Mouse (Mus musculus): ENCODE data around the gene Wnt10a. TPM values are rescaled to one million over a fixed set of nuclear protein-coding genes. Genes with fewer than 3 reads are reported as not detected.
A peak's percentile ranks its signal among the peaks of the same experiment; 100 is the strongest.

The Wnt10a gene
- polyA plus RNA-seq, 1 experiment from 2014 or later: not detected

DNA sequence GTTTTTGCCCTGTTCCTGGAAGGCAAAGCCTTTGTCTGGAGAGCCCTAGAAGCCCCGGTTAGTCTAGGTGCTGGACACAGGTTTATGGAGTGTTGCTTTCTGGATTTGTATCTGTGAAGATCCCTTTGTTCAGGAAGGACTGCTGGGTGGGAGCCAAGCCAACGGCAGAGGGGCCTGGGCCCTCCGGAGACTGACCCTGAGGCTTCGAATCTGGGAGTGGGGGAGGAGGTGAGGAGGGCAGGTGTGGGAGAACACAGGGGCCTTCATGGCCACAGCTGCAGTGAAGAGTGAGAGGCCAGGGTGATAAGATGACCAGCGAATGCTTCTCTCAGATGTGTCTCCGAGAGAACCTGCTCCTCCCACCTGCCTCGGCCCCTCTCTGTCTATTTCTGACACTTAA, 17.3 kb upstream of the Wnt10a start:
- no peak overlapping the region for H3K4me2 ChIP-seq
- peaks cover 76% of the 10 kb centered on the region for H3K27me3 ChIP-seq (ENCODE audit: control insufficient read depth, insufficient read depth, low read length)
- H3K9ac ChIP-seq (ENCODE audit: low read depth, low read length): no peak overlapping the region
- no peak for ATAC-seq (replicated peaks; ENCODE audit: insufficient number of reproducible peaks, low FRiP score, low TSS enrichment)
- H3K9me3 ChIP-seq (replicated peaks; ENCODE audit: control insufficient read depth, low read length): no peaks in the 10 kb centered on the region
- 10% methylated on average over 6 of the region's 7 CpGs for WGBS (ENCODE audit: insufficient replicate concordance)
- H3K27ac ChIP-seq (ENCODE audit: low read depth, low read length): no peak overlapping the region
- H3K4me3 ChIP-seq (ENCODE audit: low read depth, low read length): no peak overlapping the region
- H3K4me1 ChIP-seq (ENCODE audit: control insufficient read depth, insufficient read depth, low read length): peaks cover 20% of the 10 kb centered on the region
- no peaks in the 10 kb centered on the region for H3K36me3 ChIP-seq (ENCODE audit: control insufficient read depth, insufficient read depth, low read length)

DNA sequence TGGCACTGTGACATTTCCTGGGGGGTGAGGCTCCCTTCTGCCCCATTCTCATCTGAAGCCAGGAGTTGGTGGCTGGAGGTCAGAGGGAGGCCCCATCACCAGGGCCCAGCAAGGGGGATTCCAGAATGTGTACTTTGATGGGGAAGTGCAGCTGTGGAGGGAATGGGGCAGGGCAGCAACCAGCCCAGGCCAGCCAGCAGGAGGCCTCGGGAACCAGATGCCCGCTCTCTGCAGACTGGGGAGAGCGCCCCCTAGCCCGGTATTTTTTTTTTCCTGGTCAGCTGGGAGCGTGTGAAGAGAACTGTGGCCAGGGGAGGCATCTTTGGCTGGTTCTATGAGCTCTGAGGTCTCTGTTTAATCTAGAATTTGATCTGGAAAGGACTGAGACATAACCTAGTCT, 15.5 kb upstream of the Wnt10a start:
- no peak overlapping the region for H3K4me2 ChIP-seq
- no peaks in the 10 kb centered on the region for H3K9me3 ChIP-seq (replicated peaks; ENCODE audit: control insufficient read depth, low read length)
- WGBS (ENCODE audit: insufficient replicate concordance): 5% methylated on average over 5 of the region's 5 CpGs
- no peak for ATAC-seq (replicated peaks; ENCODE audit: insufficient number of reproducible peaks, low FRiP score, low TSS enrichment)
- peaks cover 17% of the 10 kb centered on the region for H3K4me1 ChIP-seq (ENCODE audit: control insufficient read depth, insufficient read depth, low read length)
- H3K9ac ChIP-seq (ENCODE audit: low read depth, low read length): no peak overlapping the region
- no peak overlapping the region for H3K27ac ChIP-seq (ENCODE audit: low read depth, low read length)
- H3K36me3 ChIP-seq (ENCODE audit: control insufficient read depth, insufficient read depth, low read length): no peaks in the 10 kb centered on the region
- no peak overlapping the region for H3K4me3 ChIP-seq (ENCODE audit: low read depth, low read length)
- H3K27me3 ChIP-seq (ENCODE audit: control insufficient read depth, insufficient read depth, low read length): peaks cover 68% of the 10 kb centered on the region

DNA sequence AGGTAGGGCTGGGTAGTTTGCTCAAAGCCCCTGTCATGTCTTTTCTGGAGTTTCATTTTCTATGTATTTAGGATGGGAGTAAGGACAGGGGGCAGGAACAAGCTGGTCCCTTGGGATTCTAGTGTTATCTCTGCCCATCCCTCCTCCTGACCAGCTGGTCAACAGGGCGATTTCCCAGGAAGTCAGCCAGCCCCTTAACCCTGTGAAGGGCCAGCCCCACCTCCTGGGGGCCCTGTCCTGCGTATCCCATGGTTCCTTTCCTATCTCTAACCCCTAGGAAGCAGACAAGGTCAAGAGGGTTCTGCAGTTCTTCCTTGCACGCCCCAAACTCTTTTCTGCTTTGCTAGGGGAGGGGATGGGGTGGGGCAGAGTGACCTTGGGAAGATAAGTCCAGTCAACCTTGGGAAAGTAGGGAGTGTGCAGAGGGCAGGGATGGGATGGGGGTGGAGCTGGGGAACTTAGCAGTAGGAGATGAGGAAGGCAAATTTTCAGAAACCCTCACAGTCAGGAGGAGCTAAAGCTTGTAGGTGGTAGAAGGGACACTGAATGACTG, 12.3 kb upstream of the Wnt10a start:
- Histone ChIP-seq H3K9me3 (replicated peaks; ENCODE audit: control insufficient read depth, low read length) (no peaks in the 10 kb centered on the region), H3K27me3 (ENCODE audit: control insufficient read depth, insufficient read depth, low read length) (peaks cover 71% of the 10 kb centered on the region), H3K4me3 (ENCODE audit: low read depth, low read length) (no peak overlapping the region), H3K4me1 (ENCODE audit: control insufficient read depth, insufficient read depth, low read length) (peaks cover 13% of the 10 kb centered on the region), H3K27ac (ENCODE audit: low read depth, low read length) (no peak overlapping the region), H3K36me3 (ENCODE audit: control insufficient read depth, insufficient read depth, low read length) (no peaks in the 10 kb centered on the region), H3K4me2 (no peak overlapping the region), H3K9ac (ENCODE audit: low read depth, low read length) (no peak overlapping the region)
- ATAC-seq (replicated peaks; ENCODE audit: insufficient number of reproducible peaks, low FRiP score, low TSS enrichment): no peak
- 8% methylated on average over 3 of the region's 3 CpGs for WGBS (ENCODE audit: insufficient replicate concordance)

DNA sequence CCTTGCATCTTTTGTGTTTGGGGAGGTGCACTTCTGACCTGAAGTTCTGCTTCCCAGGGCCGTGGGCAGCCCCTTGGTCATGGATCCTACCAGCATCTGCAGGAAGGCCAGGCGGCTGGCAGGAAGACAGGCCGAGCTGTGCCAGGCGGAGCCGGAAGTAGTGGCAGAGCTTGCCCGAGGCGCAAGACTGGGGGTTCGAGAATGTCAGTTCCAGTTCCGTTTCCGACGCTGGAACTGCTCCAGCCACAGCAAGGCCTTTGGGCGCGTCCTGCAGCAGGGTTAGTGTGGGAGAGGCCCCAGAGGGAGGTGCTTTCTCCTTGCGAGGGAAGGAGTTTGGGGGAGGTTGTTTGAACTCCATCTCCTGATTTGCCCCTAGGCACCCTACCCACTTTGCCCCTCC, 9.3 kb upstream of the Wnt10a start:
- Histone ChIP-seq H3K4me1 (ENCODE audit: control insufficient read depth, insufficient read depth, low read length) (peaks cover 15% of the 10 kb centered on the region), H3K4me2 (no peak overlapping the region; the same call in 1 of the 2 replicates), H3K36me3 (ENCODE audit: control insufficient read depth, insufficient read depth, low read length) (no peaks in the 10 kb centered on the region), H3K9ac (ENCODE audit: low read depth, low read length) (no peak overlapping the region), H3K4me3 (ENCODE audit: low read depth, low read length) (no peak overlapping the region), H3K9me3 (replicated peaks; ENCODE audit: control insufficient read depth, low read length) (peaks cover 4% of the 10 kb centered on the region; the same call in 1 of the 2 replicates), H3K27ac (ENCODE audit: low read depth, low read length) (no peak overlapping the region), H3K27me3 (ENCODE audit: control insufficient read depth, insufficient read depth, low read length) (peaks cover 73% of the 10 kb centered on the region)
- ATAC-seq (replicated peaks; ENCODE audit: insufficient number of reproducible peaks, low FRiP score, low TSS enrichment): no peak
- WGBS (ENCODE audit: insufficient replicate concordance): 14% methylated on average over 14 of the region's 14 CpGs

DNA sequence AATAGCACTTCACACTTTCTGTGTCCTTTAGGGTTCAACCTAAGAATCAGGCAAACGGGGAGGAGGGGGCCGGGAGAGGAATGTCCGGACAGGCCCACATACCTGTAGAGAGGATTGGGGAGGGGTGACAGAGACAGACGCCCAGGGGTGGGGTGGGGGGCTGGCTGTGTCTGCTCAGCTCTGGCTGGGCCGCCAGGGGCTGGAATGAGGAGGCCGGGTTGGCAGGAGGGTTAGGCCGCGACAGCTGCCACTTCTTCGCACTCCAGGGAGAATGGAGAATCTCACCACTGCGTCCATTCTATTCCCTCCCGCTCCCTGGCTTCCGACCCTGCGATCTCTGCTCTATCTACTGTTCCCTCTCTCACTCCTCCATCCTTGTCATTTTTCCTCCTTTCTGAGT, 7.8 kb upstream of the Wnt10a start:
- H3K4me2 ChIP-seq: peak overlapping the region; percentile 74
- H3K9me3 ChIP-seq (replicated peaks; ENCODE audit: control insufficient read depth, low read length): peaks cover 4% of the 10 kb centered on the region; the same call in 1 of the 2 replicates
- no peak overlapping the region for H3K9ac ChIP-seq (ENCODE audit: low read depth, low read length)
- H3K4me3 ChIP-seq (ENCODE audit: low read depth, low read length): peak overlapping the region; percentile 45
- no peak overlapping the region for H3K27ac ChIP-seq (ENCODE audit: low read depth, low read length)
- ATAC-seq (replicated peaks; ENCODE audit: insufficient number of reproducible peaks, low FRiP score, low TSS enrichment): no peak
- H3K36me3 ChIP-seq (ENCODE audit: control insufficient read depth, insufficient read depth, low read length): no peaks in the 10 kb centered on the region
- peaks cover 15% of the 10 kb centered on the region for H3K4me1 ChIP-seq (ENCODE audit: control insufficient read depth, insufficient read depth, low read length)
- 3% methylated on average over 13 of the region's 13 CpGs for WGBS (ENCODE audit: insufficient replicate concordance)
- H3K27me3 ChIP-seq (ENCODE audit: control insufficient read depth, insufficient read depth, low read length): peaks cover 88% of the 10 kb centered on the region

DNA sequence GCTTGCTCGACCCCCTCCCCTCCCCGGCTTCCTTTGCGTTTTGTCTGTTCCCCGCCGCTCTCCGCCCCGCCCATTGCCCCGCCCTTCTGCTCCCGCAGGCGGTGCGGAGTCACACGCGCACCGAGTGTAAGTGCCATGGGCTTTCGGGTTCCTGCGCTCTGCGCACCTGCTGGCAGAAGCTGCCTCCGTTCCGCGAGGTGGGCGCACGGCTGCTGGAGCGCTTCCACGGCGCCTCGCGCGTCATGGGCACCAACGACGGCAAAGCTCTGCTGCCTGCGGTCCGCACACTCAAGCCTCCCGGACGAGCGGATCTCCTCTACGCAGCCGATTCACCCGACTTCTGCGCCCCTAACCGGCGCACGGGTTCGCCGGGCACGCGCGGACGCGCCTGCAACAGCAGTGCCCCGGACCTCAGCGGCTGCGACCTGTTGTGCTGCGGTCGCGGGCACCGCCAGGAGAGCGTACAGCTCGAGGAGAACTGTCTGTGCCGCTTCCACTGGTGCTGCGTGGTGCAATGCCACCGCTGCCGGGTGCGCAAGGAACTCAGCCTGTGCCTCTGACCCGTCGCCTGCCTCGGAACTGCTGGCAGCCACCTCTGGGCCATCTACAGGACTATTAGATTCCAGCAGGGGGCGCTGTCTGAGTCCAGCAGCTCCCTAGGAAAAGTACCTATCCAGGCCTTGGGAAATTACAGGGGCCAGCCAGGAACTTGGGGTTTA, 7.1 kb upstream of the Wnt10a start:
- H3K27ac ChIP-seq (ENCODE audit: low read depth, low read length): no peak overlapping the region

DNA sequence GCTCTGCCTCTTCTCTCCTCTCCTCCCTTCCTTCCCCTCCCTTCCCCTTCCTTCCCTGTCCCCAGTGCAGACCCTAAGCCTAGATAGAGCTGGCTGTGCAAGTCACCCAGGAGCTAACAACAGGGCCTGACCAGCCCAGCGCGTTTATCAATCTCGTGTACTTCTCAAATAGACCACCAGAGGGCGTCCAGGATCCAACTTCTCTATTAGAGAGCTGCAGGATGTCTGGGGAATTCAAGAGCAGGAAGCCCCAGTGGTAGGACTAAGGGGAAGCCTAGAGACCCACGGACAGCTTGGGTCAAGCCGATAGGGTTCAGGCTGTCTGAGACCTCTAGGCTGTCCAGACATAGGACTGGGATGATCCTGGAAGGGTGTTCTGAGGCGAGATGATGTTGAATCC, 3.5 kb upstream of the Wnt10a start:
- Histone ChIP-seq H3K4me3 (ENCODE audit: low read depth, low read length) (no peak overlapping the region), H3K9ac (ENCODE audit: low read depth, low read length) (no peak overlapping the region), H3K4me1 (ENCODE audit: control insufficient read depth, insufficient read depth, low read length) (peaks cover 12% of the 10 kb centered on the region), H3K27me3 (ENCODE audit: control insufficient read depth, insufficient read depth, low read length) (peaks cover 98% of the 10 kb centered on the region), H3K27ac (ENCODE audit: low read depth, low read length) (no peak overlapping the region), H3K9me3 (replicated peaks; ENCODE audit: control insufficient read depth, low read length) (peaks cover 4% of the 10 kb centered on the region; the same call in 1 of the 2 replicates), H3K36me3 (ENCODE audit: control insufficient read depth, insufficient read depth, low read length) (no peaks in the 10 kb centered on the region), H3K4me2 (no peak overlapping the region)
- WGBS (ENCODE audit: insufficient replicate concordance): 5% methylated on average over 7 of the region's 7 CpGs
- ATAC-seq (replicated peaks; ENCODE audit: insufficient number of reproducible peaks, low FRiP score, low TSS enrichment): no peak

More for the DNA sequence above, 7.1 kb upstream of the Wnt10a start:
- Histone ChIP-seq H3K27me3 (ENCODE audit: control insufficient read depth, insufficient read depth, low read length) (peaks cover 90% of the 10 kb centered on the region), H3K4me1 (ENCODE audit: control insufficient read depth, insufficient read depth, low read length) (peaks cover 15% of the 10 kb centered on the region), H3K4me3 (ENCODE audit: low read depth, low read length) (peak overlapping the region; percentile 45), H3K4me2 (peak overlapping the region; percentile 74), H3K9ac (ENCODE audit: low read depth, low read length) (no peak overlapping the region), H3K9me3 (replicated peaks; ENCODE audit: control insufficient read depth, low read length) (peaks cover 4% of the 10 kb centered on the region; the same call in 1 of the 2 replicates), H3K36me3 (ENCODE audit: control insufficient read depth, insufficient read depth, low read length) (no peaks in the 10 kb centered on the region)
- ATAC-seq (replicated peaks; ENCODE audit: insufficient number of reproducible peaks, low FRiP score, low TSS enrichment): no peak; the same call in 1 of the 2 replicates
- 1% methylated on average over 67 of the region's 67 CpGs for WGBS (ENCODE audit: insufficient replicate concordance)

DNA sequence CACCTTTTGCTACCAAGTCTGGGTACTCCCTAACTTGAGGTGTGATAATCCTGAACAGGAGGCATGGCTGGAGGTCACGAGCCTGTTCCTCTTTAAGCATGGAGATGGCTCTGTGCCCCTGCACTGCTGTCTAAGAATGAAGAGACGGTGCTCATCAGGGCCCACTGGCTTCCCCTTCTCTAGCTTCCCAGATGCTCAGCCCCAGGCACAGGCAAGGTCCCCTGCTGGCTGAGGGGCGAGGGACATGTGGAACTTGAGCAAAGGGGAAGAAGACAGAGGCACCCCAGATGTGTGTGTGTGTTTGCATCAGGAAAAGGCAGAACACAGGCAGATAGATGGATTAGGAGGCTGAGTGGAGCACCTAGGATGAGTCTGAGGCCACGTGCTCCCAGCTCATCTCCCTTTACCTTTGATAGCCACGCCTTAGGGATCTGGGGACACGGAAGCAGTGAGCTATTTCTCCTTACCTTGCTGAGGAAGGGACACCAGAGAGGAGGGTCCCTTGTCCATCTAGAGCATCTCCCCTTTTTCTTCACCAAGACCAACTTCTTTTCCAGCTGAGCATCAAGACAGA, 2.6 kb upstream of the Wnt10a start:
- H3K4me1 ChIP-seq (ENCODE audit: control insufficient read depth, insufficient read depth, low read length): peaks cover 12% of the 10 kb centered on the region
- no peak overlapping the region for H3K4me3 ChIP-seq (ENCODE audit: low read depth, low read length)
- ATAC-seq (replicated peaks; ENCODE audit: insufficient number of reproducible peaks, low FRiP score, low TSS enrichment): no peak
- H3K36me3 ChIP-seq (ENCODE audit: control insufficient read depth, insufficient read depth, low read length): no peaks in the 10 kb centered on the region
- no peak overlapping the region for H3K4me2 ChIP-seq
- 10% methylated on average over 6 of the region's 6 CpGs for WGBS (ENCODE audit: insufficient replicate concordance)
- H3K27me3 ChIP-seq (ENCODE audit: control insufficient read depth, insufficient read depth, low read length): peaks cover 98% of the 10 kb centered on the region
- no peak overlapping the region for H3K27ac ChIP-seq (ENCODE audit: low read depth, low read length)
- H3K9ac ChIP-seq (ENCODE audit: low read depth, low read length): no peak overlapping the region
- H3K9me3 ChIP-seq (replicated peaks; ENCODE audit: control insufficient read depth, low read length): peaks cover 4% of the 10 kb centered on the region; the same call in 1 of the 2 replicates
